Mouse (Mus musculus) heart, embryonic 11.5 days (tissue): ENCODE results near the gene Tnfaip3. TPM values are rescaled to one million over a fixed set of nuclear protein-coding genes. Genes with fewer than 3 reads are reported as not detected.
A peak's percentile ranks its signal among the peaks of the same experiment; 100 is the strongest.

Experiments used
- ATAC-seq: fragments of 200-750 bp; cut with Nextera tagmentation; replicated peaks from 2 replicates; pipeline ENCODE4 v1.8.0; 2017; ENCODE audit warnings: moderate library complexity; ENCODE audit not compliant: insufficient number of reproducible peaks, low FRiP score, low TSS enrichment
- H3K27ac ChIP-seq: fragments of 300-500 bp; sonication (generic); 2 replicates; pipeline ENCODE4 v1.5.1; 2014; ENCODE audit warnings: mild to moderate bottlenecking, low read depth, low read length
- H3K27me3 ChIP-seq: fragments of 300-500 bp; sonication (generic); 2 replicates; pipeline ENCODE4 v1.6.1; 2014; ENCODE audit warnings: mild to moderate bottlenecking, low read length, mixed read lengths; ENCODE audit not compliant: control insufficient read depth, insufficient read depth
- H3K36me3 ChIP-seq: fragments of 300-500 bp; sonication (generic); 2 replicates; pipeline ENCODE4 v1.6.1; 2014; ENCODE audit warnings: mild to moderate bottlenecking, low read length, moderate library complexity, mixed read lengths; ENCODE audit not compliant: control insufficient read depth, insufficient read depth
- H3K4me1 ChIP-seq: fragments of 300-500 bp; sonication (generic); 2 replicates; pipeline ENCODE4 v1.6.1; 2014; ENCODE audit warnings: low read length; ENCODE audit not compliant: control insufficient read depth, insufficient read depth
- H3K4me2 ChIP-seq: fragments of 300-500 bp; sonication (generic); 2 replicates; pipeline ENCODE4 v1.6.1; 2014; ENCODE audit warnings: mild to moderate bottlenecking, moderate library complexity
- H3K4me3 ChIP-seq: fragments of 300-500 bp; sonication (generic); 2 replicates; pipeline ENCODE4 v1.5.1; 2014; ENCODE audit warnings: low read depth, low read length
- H3K9ac ChIP-seq: fragments of 300-500 bp; sonication (generic); 2 replicates; pipeline ENCODE4 v1.6.1; 2014; ENCODE audit warnings: mild to moderate bottlenecking, low read depth, low read length, moderate library complexity
- H3K9me3 ChIP-seq: fragments of 300-500 bp; sonication (generic); replicated peaks from 2 replicates; pipeline ENCODE4 v1.6.1; 2016; ENCODE audit warnings: low read length; ENCODE audit not compliant: control insufficient read depth
- WGBS: fragments of 180-500 bp; shearing (Covaris S2); extraction: QIAGEN DNeasy Blood & Tissue Kit; methylation state at CpG from one replicate; pipeline ENCODE4 v1.1.7; 2014; ENCODE audit not compliant: insufficient replicate concordance; 5-methylcytosine and 5-hydroxymethylcytosine counted together
- polyA plus RNA-seq: library from polyadenylated mRNA; unstranded; fragments of >200 nt; fragmentation: Nextera tagmentation; extraction: Ambion mirVana; gene quantifications from 2 replicates; pipeline ENCODE4 v1.2.1, GENCODE M21; 2014

Tnfaip3 gene
- 3.0 and 3.9 TPM in 2 replicates for polyA plus RNA-seq

GRCm38 (mm10) chr10:19015257-19015862, at the start of gene Tnfaip3:
Tnfaip3 (minus strand) TSS chr10:19015657.
- Histone ChIP-seq H3K4me3 (peak within 1 kb of the TSS; percentile 80), H3K27ac (peak within 1 kb of the TSS; percentile 84), H3K27me3 (no peaks in the 10 kb centered on the region), H3K36me3 (no peaks in the 10 kb centered on the region), H3K9me3 (no peaks in the 10 kb centered on the region), H3K4me2 (peak within 1 kb of the TSS; percentile 73), H3K4me1 (peaks cover 12% of the 10 kb centered on the region), H3K9ac (peak within 1 kb of the TSS; percentile 86)
- 1% methylated on average over 36 of the region's 38 CpGs for WGBS
- ATAC-seq: peak; percentile 91

- no peak overlapping the region for H3K9ac ChIP-seq
- ATAC-seq: no peak
- WGBS: 59% methylated on average over 6 of the region's 6 CpGs
Observed at GRCm38 (mm10) chr10:19064651-19065601, 49.5 kb upstream of the Tnfaip3 start.

DNA sequence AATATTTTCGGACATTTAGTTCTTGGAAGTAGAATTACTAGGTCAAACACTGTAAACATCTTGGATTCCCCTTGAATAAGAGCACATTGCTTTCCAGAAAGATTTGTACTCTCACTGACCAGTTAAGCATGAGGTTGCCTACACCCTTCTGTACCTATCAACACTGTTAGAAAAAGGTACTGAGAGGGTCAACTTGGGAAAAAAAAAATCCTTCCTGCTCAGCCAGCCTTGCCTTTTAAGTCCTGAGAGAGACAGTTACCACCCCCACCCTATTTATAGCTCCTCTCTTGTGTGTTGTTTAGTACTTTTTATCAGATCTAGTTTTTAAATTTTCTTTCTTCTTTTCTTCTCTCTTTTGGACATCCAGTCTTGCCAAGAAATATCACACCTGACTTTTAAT, 48.2 kb upstream of the Tnfaip3 start:
- Histone ChIP-seq H3K4me3 (no peak overlapping the region), H3K9ac (no peak overlapping the region), H3K9me3 (no peaks in the 10 kb centered on the region), H3K27me3 (no peaks in the 10 kb centered on the region), H3K36me3 (no peaks in the 10 kb centered on the region), H3K4me1 (peaks cover 20% of the 10 kb centered on the region), H3K27ac (no peak overlapping the region), H3K4me2 (no peak overlapping the region)
- no peak for ATAC-seq
- WGBS: 77% methylated on average over 1 of the region's 1 CpGs

More at GRCm38 (mm10) chr10:19064651-19065601, 49.5 kb upstream of the Tnfaip3 start:
- H3K4me1 ChIP-seq: peaks cover 20% of the 10 kb centered on the region
- no peaks in the 10 kb centered on the region for H3K9me3 ChIP-seq
- H3K27me3 ChIP-seq: no peaks in the 10 kb centered on the region
- H3K36me3 ChIP-seq: no peaks in the 10 kb centered on the region
- no peak overlapping the region for H3K4me2 ChIP-seq
- H3K4me3 ChIP-seq: no peak overlapping the region
- H3K27ac ChIP-seq: no peak overlapping the region

- H3K9ac ChIP-seq: no peak overlapping the region
- H3K4me2 ChIP-seq: no peak overlapping the region
- peak overlapping the region; percentile 59; the same call in 1 of the 2 replicates for H3K27ac ChIP-seq
- no peaks in the 10 kb centered on the region for H3K27me3 ChIP-seq
- H3K9me3 ChIP-seq: no peaks in the 10 kb centered on the region
- no peak for ATAC-seq
- H3K36me3 ChIP-seq: no peaks in the 10 kb centered on the region
- 77% methylated on average over 4 of the region's 4 CpGs for WGBS
- peaks cover 20% of the 10 kb centered on the region for H3K4me1 ChIP-seq
- no peak overlapping the region for H3K4me3 ChIP-seq
Observed at GRCm38 (mm10) chr10:19063208-19063607, 47.8 kb upstream of the Tnfaip3 start.

GRCm38 (mm10) chr10:19062098-19062905, 46.8 kb upstream of the Tnfaip3 start:
- no peak overlapping the region for H3K4me3 ChIP-seq
- H3K4me1 ChIP-seq: peaks cover 20% of the 10 kb centered on the region
- no peaks in the 10 kb centered on the region for H3K27me3 ChIP-seq
- H3K36me3 ChIP-seq: no peaks in the 10 kb centered on the region
- H3K9me3 ChIP-seq: no peaks in the 10 kb centered on the region
- H3K4me2 ChIP-seq: peak overlapping the region; percentile 41
- H3K27ac ChIP-seq: peak overlapping the region; percentile 59
- WGBS: 35% methylated on average over 15 of the region's 15 CpGs
- ATAC-seq: peak; percentile 42; the same call in 1 of the 2 replicates
- H3K9ac ChIP-seq: no peak overlapping the region

DNA sequence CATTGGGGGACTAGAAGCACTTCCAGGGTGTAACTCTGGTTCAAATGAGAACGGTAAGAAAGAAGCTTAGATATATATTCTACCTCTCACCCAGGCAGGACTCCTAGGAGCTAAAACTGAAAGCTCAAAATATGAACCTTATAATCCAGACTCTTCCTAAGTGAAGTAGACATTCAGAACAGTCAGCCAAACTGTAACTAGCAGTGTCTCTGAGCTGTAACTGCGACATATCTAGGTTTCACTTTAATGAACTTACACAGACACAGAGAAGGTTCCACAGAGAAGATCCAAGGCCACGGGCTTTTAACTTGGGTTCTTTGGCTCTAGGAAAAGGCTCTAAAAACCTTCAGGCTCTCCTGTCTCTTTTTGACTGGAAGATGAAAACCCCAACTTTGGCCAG, 45.7 kb upstream of the Tnfaip3 start:
- no peak for ATAC-seq
- peaks cover 20% of the 10 kb centered on the region for H3K4me1 ChIP-seq
- no peak overlapping the region for H3K27ac ChIP-seq
- H3K27me3 ChIP-seq: no peaks in the 10 kb centered on the region
- H3K4me3 ChIP-seq: no peak overlapping the region
- no peaks in the 10 kb centered on the region for H3K36me3 ChIP-seq
- no peak overlapping the region for H3K4me2 ChIP-seq
- WGBS: 87% methylated on average over 3 of the region's 3 CpGs
- H3K9ac ChIP-seq: no peak overlapping the region
- H3K9me3 ChIP-seq: no peaks in the 10 kb centered on the region

DNA sequence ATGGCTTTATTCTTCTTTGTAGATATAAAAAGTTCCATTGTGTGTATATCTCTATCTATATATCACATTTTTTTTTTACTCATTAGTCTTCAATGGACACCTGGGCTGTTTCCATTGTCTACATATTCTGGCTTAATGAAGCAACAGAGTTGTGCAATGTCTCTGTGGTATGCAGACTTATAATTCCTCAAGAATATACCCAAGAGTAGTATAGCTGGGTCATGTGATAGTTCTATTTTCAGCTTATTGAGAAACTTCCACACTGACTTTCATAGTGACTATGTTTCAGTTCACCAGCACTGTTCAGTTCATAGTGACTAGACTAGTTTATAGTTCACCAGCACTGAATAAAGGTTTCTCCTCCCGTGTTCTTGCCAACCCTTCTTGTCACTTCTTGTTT, 38.1 kb upstream of the Tnfaip3 start:
- no peaks in the 10 kb centered on the region for H3K4me1 ChIP-seq
- H3K27ac ChIP-seq: no peak overlapping the region
- H3K4me2 ChIP-seq: no peak overlapping the region
- 85% methylated on average over 1 of the region's 1 CpGs for WGBS
- H3K4me3 ChIP-seq: no peak overlapping the region
- H3K9ac ChIP-seq: no peak overlapping the region
- H3K36me3 ChIP-seq: no peaks in the 10 kb centered on the region
- no peak for ATAC-seq
- no peaks in the 10 kb centered on the region for H3K27me3 ChIP-seq
- no peaks in the 10 kb centered on the region for H3K9me3 ChIP-seq

DNA sequence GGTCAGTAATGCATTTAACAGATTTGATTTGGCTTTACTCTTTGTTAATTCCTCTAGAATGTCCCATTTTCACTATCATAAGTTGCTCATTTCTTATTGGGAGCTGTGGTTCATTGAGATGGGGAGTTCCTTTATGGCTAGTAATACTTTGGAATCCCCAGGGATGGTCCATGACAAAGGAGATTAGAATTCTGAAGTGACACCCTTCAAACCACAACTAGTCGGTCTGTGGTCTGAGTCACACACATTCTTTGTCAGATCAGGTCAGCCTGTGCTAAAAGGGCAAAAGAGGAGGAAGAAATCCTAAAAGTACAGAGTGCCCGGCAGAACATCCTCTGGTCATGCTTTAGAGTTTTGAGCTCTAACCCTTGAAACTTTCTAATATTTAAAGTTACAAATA, 30.5 kb upstream of the Tnfaip3 start:
- no peak overlapping the region for H3K4me3 ChIP-seq
- H3K9ac ChIP-seq: no peak overlapping the region
- no peaks in the 10 kb centered on the region for H3K36me3 ChIP-seq
- no peak for ATAC-seq
- H3K9me3 ChIP-seq: no peaks in the 10 kb centered on the region
- H3K27me3 ChIP-seq: no peaks in the 10 kb centered on the region
- no peaks in the 10 kb centered on the region for H3K4me1 ChIP-seq
- H3K27ac ChIP-seq: no peak overlapping the region
- H3K4me2 ChIP-seq: no peak overlapping the region
- 62% methylated on average over 2 of the region's 2 CpGs for WGBS
